Mouse (Mus musculus) embryonic fibroblast, embryonic 13.5 days (primary cell): ENCODE measurements around the gene 2510009E07Rik. TPM values are rescaled to one million over a fixed set of nuclear protein-coding genes. Genes with fewer than 3 reads are reported as not detected.
"Not testable (repeated sequence)": the region's sequence is repeated elsewhere in the genome, so short reads cannot be mapped to it uniquely, and the experiment has no call there.

Experiments
- H3K27ac ChIP-seq: 2 replicates; pipeline ENCODE4 v1.5.1; 2012; ENCODE audit warnings: low read length, control low read depth, inconsistent platforms; ENCODE audit not compliant: insufficient read depth
- H3K4me1 ChIP-seq: 2 replicates; pipeline ENCODE4 v1.6.1; 2011; ENCODE audit warnings: low read length; ENCODE audit not compliant: control insufficient read depth, insufficient read depth
- H3K4me3 ChIP-seq: 2 replicates; pipeline ENCODE4 v1.5.1; 2011; ENCODE audit warnings: mild to moderate bottlenecking, control low read depth, low read length; ENCODE audit not compliant: insufficient read depth
- CTCF ChIP-seq: IDR thresholded peaks from 2 replicates; pipeline ENCODE4 v1.5.1; 2011; ENCODE audit warnings: mild to moderate bottlenecking, control low read depth, low read length, moderate library complexity, borderline replicate concordance; ENCODE audit not compliant: insufficient read depth
- POLR2A ChIP-seq: IDR thresholded peaks from 2 replicates; pipeline ENCODE4 v1.6.1; 2011; ENCODE audit warnings: low read depth, mild to moderate bottlenecking, control low read depth, low read length, moderate library complexity
- polyA plus RNA-seq: library from polyadenylated mRNA; stranded (reverse); fragments of >200 nt; gene quantifications from 2 replicates; pipeline ENCODE4 v1.2.4, GENCODE M21; 2011; ENCODE audit warnings: low read depth; ENCODE audit not compliant: missing spikeins, insufficient read length

The 2510009E07Rik gene
- polyA plus RNA-seq, 1 experiment, result 25.3 TPM

GRCm38 (mm10) chr16:21687406-21687805 is 7.1 kb downstream of the 2510009E07Rik start:
- TF ChIP-seq POLR2A (no peak), CTCF (no peak)
- Histone ChIP-seq H3K27ac (no peak overlapping the region), H3K4me3 (no peak overlapping the region), H3K4me1 (peaks cover 6% of the 10 kb centered on the region)

- no peak for TF ChIP-seq CTCF
- no peak for TF ChIP-seq POLR2A
- Histone ChIP-seq H3K27ac (no peak overlapping the region), H3K4me1 (no peaks in the 10 kb centered on the region), H3K4me3 (no peak overlapping the region)
Observed at GRCm38 (mm10) chr16:21676791-21677190, 17.7 kb downstream of the 2510009E07Rik start.

- H3K27ac ChIP-seq, H3K4me3 ChIP-seq, H3K4me1 ChIP-seq: not testable (repeated sequence)
Observed at GRCm38 (mm10) chr16:21673651-21674050, 20.8 kb downstream of the 2510009E07Rik start.

GRCm38 (mm10) chr16:21673046-21673445 is 21.4 kb downstream of the 2510009E07Rik start:
- H3K4me3 ChIP-seq, H3K4me1 ChIP-seq, H3K27ac ChIP-seq: not testable (repeated sequence)

GRCm38 (mm10) chr16:21671878-21672277 is 22.6 kb downstream of the 2510009E07Rik start:
- TF ChIP-seq POLR2A, result no peak
- no peak for TF ChIP-seq CTCF
- Histone ChIP-seq H3K4me1 (no peaks in the 10 kb centered on the region), H3K27ac (no peak overlapping the region), H3K4me3 (no peak overlapping the region)

- no peak for TF ChIP-seq CTCF
- TF ChIP-seq POLR2A, result no peak
- H3K27ac ChIP-seq, result no peak overlapping the region
- no peaks in the 10 kb centered on the region for H3K4me1 ChIP-seq
- H3K4me3 ChIP-seq, result no peak overlapping the region
Observed at GRCm38 (mm10) chr16:21665423-21665986, 29.0 kb downstream of the 2510009E07Rik start.

- H3K4me3 ChIP-seq, result no peak overlapping the region
- H3K4me1 ChIP-seq, result no peaks in the 10 kb centered on the region
- H3K27ac ChIP-seq, result no peak overlapping the region
- no peak for TF ChIP-seq CTCF
- no peak for TF ChIP-seq POLR2A
Observed at GRCm38 (mm10) chr16:21664633-21665363, 29.7 kb downstream of the 2510009E07Rik start.

GRCm38 (mm10) chr16:21655961-21656360 is 38.5 kb downstream of the 2510009E07Rik start:
- Histone ChIP-seq H3K4me1 (no peaks in the 10 kb centered on the region), H3K27ac (no peak overlapping the region), H3K4me3 (no peak overlapping the region)
- TF ChIP-seq POLR2A (no peak), CTCF (no peak)

GRCm38 (mm10) chr16:21655291-21655690 is 39.2 kb downstream of the 2510009E07Rik start:
- no peak overlapping the region for H3K27ac ChIP-seq
- H3K4me1 ChIP-seq, result no peaks in the 10 kb centered on the region
- no peak overlapping the region for H3K4me3 ChIP-seq
- no peak for TF ChIP-seq POLR2A
- TF ChIP-seq CTCF, result no peak

GRCm38 (mm10) chr16:21654384-21654783 is 40.1 kb downstream of the 2510009E07Rik start:
- Histone ChIP-seq H3K27ac (no peak overlapping the region), H3K4me3 (no peak overlapping the region), H3K4me1 (no peaks in the 10 kb centered on the region)
- TF ChIP-seq POLR2A (no peak), CTCF (no peak)
